Mouse (Mus musculus): ENCODE measurements around the gene Cep152.
A peak's percentile ranks its signal among the peaks of the same experiment; 100 is the strongest.

The Cep152 gene

DNA sequence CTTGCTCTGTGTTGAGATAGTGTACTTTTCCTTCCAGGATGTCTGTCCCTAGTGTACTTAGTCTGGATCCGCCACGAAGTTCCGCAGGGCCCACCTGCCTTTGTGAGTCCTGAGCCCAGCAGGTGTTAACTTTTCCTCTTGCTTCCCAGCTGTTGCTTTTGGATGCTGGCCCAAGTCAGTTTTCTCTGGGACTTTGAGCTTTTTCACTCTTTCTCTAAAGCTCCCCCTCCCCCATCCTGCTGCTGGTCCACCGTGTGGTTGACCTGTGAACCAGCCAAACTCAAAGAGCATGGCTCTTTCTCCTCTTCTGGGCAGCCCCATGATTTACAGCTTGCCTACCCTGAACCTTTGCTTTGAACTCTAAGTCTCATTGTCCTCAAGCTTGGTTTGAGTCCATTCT lies 1.6 kb upstream of the Cep152 start:
- no peak for DNase-seq (ENCODE audit: low spot score in 2 of 2)

DNA sequence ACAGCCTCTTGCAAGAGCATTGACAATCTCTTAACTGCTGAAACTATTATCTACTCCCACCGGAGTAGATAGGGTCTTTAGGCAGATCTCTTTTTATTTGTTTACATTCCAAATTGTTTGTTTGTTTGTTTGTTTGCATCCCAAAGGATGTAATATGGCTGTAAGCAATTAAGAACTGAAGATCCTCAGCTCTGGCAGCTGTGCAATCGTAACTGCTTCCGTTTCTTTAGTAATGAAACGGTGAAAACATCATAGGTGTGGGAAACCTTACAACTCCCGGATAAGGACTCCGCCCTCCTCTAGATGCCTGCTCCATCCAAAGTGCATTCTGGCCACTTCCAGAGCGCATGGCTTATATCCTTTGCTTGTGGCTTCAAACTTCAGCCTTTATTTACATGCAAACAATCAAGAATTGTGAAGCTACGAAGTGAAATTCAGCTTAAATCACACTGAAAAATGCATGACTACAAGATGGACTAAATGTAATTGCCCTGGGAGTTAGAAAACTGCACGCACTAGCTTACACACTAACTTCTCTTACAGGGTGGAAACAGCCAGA lies 707 bp downstream of the Cep152 start:
- DNase-seq (ENCODE audit: low spot score in 2 of 2): no peak

DNA sequence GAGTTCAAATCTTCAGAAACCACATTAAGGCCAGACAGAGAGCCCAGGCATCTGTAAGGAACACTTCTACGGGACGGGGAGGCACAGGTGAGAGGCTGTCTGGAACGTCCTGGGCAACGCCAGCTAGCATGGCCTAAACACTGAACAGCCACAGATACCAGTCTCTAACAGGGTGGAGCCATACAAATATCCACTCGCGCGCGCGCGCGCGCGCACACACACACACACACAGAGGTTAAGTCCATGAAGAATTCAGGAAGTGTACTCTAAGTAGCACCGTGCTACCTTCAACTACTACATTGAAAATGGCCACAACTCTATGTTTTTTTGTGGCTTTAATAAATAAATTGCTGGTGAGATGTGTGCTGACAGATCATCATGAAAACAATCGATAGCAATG lies 1.7 kb downstream of the Cep152 start:
- no peak for DNase-seq (ENCODE audit: low spot score in 2 of 2)

DNA sequence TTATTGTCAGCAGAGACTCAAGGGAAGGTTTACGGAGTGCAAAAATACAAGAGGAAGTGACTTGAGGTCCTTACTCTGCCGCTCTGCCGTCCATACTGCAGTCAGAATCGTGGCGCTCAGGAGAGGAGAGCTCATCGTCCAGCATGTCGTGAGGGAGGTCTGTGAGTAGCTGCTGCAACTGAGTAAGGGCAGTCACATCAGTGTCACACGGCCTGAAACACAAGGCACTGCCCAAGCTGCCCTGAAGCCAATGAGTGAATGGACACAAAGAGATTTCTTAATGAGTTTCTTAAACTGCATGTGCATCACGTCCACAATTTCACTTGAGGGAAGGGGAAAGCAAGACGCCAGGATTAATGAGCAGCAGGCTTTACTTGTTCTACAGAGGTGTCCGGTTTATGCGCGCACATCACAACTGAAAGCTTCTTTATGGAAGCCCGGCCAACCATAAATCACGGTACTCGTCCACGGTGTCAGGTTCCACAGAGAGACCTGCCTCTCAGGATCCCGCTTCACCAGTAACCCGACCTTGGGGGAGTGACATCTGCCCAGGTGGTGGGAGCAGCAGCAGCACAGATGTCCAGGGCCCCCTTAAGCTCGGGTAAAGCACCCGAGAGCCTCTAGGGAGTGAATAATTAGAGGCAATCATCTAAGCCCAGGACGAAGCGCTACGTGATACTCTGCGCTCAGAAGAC lies 4.6 kb downstream of the Cep152 start:
- DNase-seq (ENCODE audit: low spot score in 2 of 2): no peak

DNA sequence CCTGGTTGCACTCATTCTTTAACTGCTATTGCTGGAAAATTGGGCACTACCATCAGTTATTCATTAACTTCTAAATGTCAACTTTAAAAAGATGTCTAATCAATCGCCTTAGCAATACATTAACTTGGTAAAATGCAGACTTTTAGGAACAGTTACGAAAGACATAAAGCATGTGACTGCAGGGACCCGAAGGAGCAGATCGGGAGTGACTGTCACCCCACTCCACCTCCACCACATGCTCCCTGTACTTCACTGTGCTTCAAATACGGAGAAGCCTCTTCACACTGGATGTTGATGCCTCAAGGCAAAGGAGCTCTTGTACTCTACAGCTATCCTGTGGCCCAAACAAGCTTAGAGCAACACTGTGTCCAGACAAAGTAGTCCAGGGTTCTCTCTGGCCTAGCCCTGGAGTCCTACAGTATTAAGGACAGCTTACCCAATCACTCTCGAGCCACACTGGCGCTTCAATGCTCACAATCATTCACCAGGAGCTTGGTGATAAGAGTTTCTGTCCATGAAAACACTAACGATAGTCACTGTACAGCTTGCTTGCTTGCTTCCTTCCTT lies 9.0 kb downstream of the Cep152 start:
- no peak for DNase-seq (ENCODE audit: low spot score in 2 of 2)

DNA sequence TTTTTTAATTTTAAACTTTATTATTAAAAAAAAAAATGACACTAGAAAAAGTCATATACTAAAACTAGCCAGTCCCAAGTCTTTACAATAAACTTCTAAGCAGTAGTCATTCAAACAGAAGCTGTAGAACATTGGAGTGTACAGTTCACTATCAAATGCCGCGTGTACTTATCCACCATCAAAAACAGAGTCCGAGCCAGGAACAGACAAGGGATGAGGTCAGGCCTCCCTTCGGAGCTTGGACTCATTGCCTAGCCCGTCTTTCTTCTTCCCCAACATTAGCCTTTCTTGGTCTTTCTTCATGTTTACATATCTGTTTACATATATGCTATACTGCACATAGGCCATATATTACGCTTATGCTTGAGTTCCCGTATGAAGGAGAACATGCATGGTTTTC lies 9.5 kb downstream of the Cep152 start:
- no peak for DNase-seq (ENCODE audit: low spot score in 2 of 2)

DNA sequence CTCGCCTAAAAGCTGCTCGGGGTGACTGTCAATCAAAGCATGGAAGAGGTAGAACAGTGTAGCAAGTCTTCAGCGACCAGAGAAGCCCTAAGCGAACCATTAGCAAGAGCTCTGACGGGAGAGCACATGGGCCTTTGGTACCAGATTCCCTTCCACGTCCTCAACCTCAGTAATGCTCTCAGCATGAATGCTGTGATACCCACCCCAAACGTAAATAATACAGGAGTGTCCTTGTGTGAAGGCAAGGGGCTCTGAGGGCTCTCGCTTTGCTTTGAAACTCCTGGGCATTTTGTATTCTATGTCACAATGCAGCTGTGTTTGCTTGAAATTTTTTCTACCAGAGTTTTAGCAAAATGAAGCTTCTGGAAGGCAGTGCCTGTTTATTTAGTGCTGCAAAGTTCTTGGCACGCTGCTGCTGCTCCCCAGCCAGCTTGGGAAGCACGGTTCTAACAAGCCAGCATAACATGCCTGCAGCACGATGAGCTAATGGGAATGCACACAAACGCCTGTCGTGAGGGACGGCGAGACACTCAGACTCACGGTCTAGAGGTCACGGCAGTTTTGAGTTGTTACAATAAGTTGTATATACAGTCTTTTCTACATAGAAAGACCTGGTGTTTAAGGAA lies 18.6 kb downstream of the Cep152 start:
- DNase-seq (ENCODE audit: low spot score in 2 of 2): no peak

DNA sequence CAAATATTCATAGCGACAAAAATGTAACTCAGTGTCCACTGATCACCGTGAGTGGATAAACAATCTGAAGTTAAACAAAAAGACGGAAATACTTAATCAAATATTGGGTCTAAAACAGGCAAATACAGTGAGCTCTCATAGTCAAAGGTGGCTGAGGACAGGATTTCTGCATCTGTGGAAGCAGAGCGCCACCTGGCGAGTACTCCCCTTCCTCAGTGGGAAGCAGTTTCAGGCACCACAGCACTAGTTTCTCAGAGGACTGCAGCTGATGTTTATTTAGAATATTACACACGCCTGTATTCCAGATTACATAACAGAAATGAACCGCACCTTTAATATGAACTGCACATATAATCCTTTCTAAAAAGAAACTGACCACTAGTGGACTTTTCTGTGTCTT lies 20.3 kb downstream of the Cep152 start:
- peak in 1 of 2 experiments; percentile 49 for DNase-seq (ENCODE audit: low spot score in 2 of 2)

DNA sequence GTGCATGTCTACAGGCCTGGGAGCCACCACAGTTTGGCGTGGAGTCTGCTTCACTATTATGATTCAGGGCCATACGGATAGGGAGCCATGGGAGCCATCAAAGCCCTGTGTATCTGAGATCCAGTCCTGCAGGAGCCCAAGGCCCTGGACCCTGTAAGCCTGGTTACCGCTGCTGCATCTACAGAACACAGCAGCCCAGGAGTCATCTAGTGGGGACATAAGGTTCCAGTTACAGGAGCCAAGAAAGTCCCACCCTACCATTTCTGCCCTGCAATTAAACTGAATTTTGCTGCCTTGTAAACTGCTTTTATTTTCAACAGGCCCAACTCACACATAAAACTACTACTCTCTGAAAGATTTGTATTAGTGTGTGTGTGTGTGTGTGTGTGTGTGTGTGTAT lies 21.9 kb downstream of the Cep152 start:
- no peak for DNase-seq (ENCODE audit: low spot score in 2 of 2)

DNA sequence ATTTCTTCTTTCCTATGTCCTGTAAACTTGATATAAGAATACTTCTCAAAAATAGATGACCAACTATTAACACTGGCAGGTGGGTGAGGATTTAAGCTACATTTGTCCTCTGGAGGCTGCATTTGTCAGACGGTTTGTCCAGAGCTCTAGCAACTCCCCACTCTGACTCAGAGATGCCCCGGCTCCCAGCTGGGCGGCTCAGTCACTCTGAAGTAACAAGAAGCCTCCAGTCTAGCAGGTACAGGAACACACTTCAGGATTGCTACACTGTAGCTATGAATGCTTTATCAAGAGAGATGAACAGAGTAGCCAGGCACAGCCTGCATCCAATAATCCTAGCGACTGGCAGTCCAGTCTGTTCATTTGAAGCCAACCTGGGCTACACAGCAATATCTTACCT lies 26.0 kb downstream of the Cep152 start:
- no peak for DNase-seq (ENCODE audit: low spot score in 2 of 2)

DNA sequence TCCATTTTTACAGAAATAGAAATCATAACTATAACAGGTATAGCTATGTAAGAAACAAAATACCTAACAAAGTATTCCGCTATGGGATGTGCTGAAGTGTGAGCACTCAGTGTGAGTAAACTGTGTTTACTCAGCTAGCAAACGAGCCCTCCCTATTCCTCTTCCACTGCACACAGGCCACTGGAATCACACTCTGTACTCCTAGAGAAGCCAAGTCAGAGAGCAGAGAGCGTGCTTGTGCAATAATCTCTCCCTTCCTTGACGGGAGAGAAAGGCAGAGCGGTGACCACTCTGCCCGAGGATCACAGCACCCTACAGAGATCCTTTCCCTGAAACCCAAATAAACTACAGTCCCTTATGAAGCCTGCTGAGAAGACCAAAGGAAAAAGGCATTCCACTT lies 26.7 kb downstream of the Cep152 start:
- DNase-seq (ENCODE audit: low spot score in 2 of 2): no peak

DNA sequence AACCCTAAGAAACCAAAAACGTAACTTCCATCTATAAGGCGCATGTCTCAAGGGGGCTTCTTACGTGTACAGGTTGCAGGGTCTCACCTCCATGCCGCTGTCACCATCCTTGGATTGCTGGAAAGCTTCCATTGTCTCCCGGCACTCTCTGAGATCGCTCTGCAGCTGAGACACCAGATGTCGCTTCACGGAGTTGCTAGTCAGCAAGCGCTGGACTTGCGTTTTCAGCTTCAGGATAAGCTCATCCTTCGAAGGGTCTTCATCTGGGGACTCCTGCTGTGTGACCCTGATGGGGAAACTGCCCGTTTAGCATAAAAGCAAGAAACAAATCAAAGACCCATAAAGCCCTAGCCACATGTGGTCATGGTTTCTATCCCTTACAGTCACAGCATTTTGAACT lies 30.1 kb downstream of the Cep152 start:
- DNase-seq (ENCODE audit: low spot score in 2 of 2): no peak

DNA sequence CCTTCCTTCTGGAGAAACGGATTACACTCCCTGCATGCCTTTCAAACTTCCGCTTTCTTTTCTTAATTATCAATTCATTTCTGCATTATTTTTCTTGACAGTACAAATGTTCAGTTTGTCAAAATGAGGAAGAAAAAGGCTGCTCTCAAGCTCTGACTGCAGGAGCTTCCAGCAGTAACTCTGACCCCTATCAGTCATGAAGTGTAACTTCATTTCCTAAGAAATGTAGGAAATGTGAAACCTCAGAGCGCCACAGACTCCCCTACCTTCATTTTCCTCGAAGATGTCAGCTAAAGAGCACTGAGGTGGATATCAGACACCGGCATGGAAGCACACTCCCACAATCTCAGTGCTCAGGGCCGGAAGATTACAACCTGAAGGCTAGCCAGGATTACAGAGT lies 30.8 kb downstream of the Cep152 start:
- DNase-seq (ENCODE audit: low spot score in 2 of 2): no peak

DNA sequence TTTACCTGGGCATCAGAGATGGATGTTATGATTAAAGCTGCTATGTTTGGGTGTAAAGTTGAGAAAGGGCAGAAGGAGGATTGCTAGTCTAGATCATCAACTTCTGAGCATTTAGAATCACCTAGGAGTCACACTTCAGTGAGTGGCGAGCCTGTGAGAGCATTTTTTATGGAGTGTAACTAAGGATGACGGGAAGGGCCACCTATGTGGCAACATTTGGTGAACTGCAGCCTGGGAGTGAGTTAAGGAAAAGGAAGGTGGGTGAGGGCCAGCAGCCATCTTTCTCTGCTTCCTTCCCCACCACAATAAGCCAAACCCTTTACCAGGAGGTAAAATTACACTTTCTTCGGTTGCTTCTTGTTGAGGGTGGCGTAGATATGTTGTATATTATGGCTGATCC lies 33.0 kb downstream of the Cep152 start:
- no peak for DNase-seq (ENCODE audit: low spot score in 2 of 2)

DNA sequence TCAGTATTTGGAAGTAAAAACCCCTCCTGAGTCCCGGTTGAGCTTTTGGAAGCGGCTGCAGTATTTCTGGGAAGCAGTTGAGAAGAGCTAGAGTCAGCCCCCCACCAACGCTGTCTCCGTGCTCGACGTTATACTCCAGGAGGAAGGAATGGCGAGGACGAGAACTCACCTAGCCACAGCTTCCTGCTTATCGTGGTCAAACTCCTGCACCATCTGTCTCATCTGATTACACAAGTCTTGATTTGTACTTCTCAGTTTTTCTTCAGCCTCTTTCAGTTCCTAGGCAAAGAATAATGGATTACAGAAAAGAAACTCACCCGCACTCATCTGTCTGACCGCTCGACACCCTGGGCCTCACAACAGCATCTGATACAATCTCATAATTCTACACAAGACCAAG lies 35.6 kb downstream of the Cep152 start:
- no peak for DNase-seq (ENCODE audit: low spot score in 2 of 2)

DNA sequence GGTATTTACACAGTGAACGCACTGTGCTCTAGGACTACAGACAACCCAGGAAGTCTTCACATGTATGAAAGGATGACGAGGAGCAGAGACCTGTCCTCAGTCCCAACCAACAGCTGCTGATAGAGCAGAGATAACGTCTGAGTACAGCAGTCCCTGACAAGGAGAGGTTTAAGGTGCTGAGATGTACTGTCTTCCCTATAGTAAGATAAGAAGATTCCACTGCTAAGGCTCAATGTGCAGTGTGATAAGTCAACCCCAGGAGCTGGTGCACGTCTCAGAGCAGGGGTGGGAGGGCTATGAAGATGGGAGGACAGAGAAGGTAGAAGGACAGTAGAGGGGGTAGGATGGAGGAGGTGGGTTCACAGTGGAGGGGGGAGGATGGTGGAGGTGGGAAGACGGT lies 43.8 kb downstream of the Cep152 start:
- DNase-seq (ENCODE audit: low spot score in 2 of 2): no peak

DNA sequence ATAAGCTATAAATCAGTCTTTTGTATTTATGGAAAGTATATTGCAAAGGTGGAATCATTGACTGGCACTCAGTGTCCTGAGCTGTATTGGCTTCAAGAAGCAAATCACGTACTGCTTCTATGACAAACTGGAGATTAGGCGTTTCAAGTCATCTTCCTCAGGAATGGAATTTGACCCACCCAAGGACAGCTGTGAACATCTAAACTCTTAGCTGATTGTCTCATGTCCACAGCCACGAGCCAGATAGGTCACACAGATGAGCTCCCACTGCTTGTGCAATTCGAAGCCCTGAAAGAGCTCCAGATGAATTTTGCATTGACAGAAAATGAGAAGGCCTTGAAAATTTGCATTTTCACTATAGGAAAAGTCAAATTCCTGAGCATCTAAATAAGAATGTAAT lies 47.2 kb downstream of the Cep152 start:
- no peak for DNase-seq (ENCODE audit: low spot score in 2 of 2)

DNA sequence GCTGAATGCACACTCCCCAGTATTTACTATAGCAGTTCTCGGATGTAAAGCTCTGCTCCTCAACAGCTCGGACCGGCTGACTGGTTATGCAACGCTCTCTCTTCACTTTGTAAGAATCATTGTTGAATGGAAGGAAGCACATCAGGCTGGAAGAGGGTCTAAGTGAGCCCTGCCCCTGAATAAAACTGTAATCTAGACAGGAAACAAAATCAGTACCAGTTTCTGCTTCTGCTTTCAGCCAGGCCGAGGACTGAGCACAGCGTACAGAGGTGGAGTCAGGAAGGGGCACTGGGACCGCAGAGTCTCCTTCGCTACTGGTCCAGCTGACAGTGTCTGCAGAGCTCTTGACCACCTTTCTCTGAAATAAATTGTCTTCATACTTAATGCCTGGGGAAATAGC lies 48.4 kb downstream of the Cep152 start:
- DNase-seq (ENCODE audit: low spot score in 2 of 2): no peak

DNA sequence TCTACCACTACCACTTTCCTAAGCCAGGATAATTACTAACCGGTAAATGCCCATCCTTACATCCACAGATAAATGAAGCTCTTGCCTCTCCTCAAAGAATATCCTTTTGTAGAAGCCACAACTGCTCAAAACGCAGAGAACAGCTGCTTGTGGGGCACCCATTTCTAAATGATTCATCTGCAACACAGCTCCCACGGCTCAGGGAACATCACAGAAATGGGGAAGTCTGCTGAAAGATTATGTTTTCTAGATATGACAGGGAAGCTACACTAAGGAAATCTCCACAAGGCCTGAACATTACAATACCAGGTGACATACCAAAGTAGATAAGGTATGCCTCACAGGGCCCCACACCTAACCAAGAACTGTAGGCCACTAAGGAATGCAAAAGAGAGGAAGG lies 49.1 kb downstream of the Cep152 start:
- no peak for DNase-seq (ENCODE audit: low spot score in 2 of 2)

DNA sequence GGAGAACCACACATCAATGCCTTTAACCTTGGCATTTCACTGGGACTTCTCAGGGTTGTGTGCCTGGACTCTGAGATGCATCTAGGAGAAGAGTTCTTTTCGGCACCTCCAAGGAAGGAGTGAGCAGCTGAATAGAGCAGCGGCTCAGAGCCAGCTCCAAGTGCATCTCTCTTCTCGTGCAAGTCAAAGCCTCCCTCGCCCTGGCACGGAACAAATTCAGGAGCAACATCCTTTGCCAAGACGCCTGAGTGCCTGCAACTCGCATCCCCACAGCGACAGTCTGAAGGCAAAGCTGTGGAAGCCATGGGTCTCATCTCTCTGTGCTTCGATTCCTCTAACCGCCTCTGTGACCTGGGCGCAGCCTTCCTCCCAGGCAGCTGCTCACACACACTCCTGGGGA lies 61.0 kb downstream of the Cep152 start:
- no peak for DNase-seq (ENCODE audit: low spot score in 2 of 2)

DNA sequence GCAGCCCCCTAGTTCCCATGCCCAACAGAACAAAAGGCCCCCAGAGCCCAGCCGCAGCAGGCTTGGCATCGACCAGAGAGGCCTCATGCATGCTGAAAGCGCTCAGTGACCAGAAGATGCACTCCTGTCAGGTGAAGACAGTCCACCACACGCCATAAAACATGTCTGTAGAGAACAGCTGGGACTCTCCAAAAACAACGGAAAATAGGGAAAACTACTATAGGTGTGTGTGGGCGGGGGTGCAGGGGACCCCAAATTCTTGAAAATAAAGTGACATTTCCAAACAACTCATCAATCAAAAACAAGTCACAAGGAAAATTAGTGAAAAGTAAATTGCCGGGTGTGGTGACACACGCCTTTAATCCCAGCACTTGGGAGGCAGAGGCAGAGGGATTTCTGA lies 62.5 kb downstream of the Cep152 start:
- no peak for DNase-seq (ENCODE audit: low spot score in 2 of 2)

DNA sequence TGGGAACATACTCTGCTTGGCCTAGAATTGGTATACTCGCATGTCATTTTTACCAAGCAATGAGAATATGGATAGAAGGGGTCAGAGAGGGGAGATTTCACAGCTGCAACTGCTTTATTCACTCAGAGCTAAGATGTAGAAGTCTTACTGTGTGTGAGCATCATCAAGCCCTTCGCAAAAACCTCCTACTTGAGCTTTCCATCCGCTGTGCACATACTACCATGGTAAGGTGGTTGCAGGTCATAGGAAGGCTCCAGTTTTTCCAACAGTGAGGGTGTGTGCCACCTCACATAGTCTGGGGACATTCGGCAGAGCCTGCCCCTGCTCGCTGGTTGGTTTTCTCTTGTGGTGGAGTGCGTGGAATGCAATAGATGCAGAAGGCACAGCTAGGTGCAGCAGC lies 64.9 kb downstream of the Cep152 start:
- DNase-seq (ENCODE audit: low spot score in 2 of 2): no peak
